8 mouse cellular contexts compared by ENCODE assay signal in genomic region chr16:38475681-38476311, GRCm38 (mm10). TPM values are rescaled to one million over a fixed set of nuclear protein-coding genes. Genes with fewer than 3 reads are reported as not detected.
A peak's percentile ranks its signal among the peaks of the same experiment; 100 is the strongest.
DNase-seq lines count a peak whose midpoint lies in the region; ATAC-seq and TF ChIP-seq lines count a peak whose summit lies in the region.

No protein-coding gene starts in this region.

- no peak overlapping the region for H3K9ac ChIP-seq in lung, embryonic 14.5 days
- no peak overlapping the region for H3K9ac ChIP-seq in embryonic facial prominence, embryonic 11.5 days (replicated peaks; ENCODE audit: low read length)
- no peak overlapping the region; the same call in 1 of the 2 replicates for H3K9ac ChIP-seq in intestine, embryonic 16.5 days (ENCODE audit: low read depth, low read length)
- H3K9ac ChIP-seq in neural tube, embryonic 14.5 days (replicated peaks; ENCODE audit: low read depth, low read length): no peak overlapping the region

- H3K36me3 ChIP-seq in lung, embryonic 14.5 days (ENCODE audit: insufficient read depth): no peaks in the 10 kb centered on the region
- H3K36me3 ChIP-seq in embryonic facial prominence, embryonic 11.5 days (replicated peaks; ENCODE audit: control insufficient read depth, insufficient read depth, low read depth, low read length): no peaks in the 10 kb centered on the region
- H3K36me3 ChIP-seq in intestine, embryonic 16.5 days (ENCODE audit: control insufficient read depth, insufficient read depth, low read length): no peaks in the 10 kb centered on the region
- H3K36me3 ChIP-seq in neural tube, embryonic 14.5 days (ENCODE audit: control insufficient read depth, insufficient read depth, low read length): no peaks in the 10 kb centered on the region

- ATAC-seq in lung, embryonic 14.5 days (ENCODE audit: insufficient read depth): peak; percentile 43; the same call in 1 of the 2 replicates
- no peak for ATAC-seq in embryonic facial prominence, embryonic 11.5 days (replicated peaks; ENCODE audit: insufficient number of reproducible peaks, low FRiP score, low TSS enrichment, low read depth)
- ATAC-seq in intestine, embryonic 16.5 days: no peak
- ATAC-seq in neural tube, embryonic 14.5 days (ENCODE audit: low read depth): no peak

- H3K4me1 ChIP-seq in lung, embryonic 14.5 days (ENCODE audit: insufficient read depth): no peaks in the 10 kb centered on the region; the same call in 1 of the 2 replicates
- H3K4me1 ChIP-seq in embryonic facial prominence, embryonic 11.5 days (ENCODE audit: control insufficient read depth, insufficient read depth, low read length): no peaks in the 10 kb centered on the region
- 0 out of 2 replicates have a peak, but pooled peaks cover 2% of the 10 kb centered on the region for H3K4me1 ChIP-seq in intestine, embryonic 16.5 days (ENCODE audit: control insufficient read depth, insufficient read depth, low read length)
- H3K4me1 ChIP-seq in neural tube, embryonic 14.5 days (ENCODE audit: control insufficient read depth, insufficient read depth, low read length): no peaks in the 10 kb centered on the region

- peak overlapping the region; percentile 28; the same call in 1 of the 2 replicates for H3K4me3 ChIP-seq in lung, embryonic 14.5 days (ENCODE audit: low read depth, low read length)
- H3K4me3 ChIP-seq in embryonic facial prominence, embryonic 11.5 days (ENCODE audit: low read depth, low read length): no peak overlapping the region
- H3K4me3 ChIP-seq in intestine, embryonic 16.5 days (ENCODE audit: low read length): peak overlapping the region; percentile 49; the same call in 1 of the 2 replicates
- H3K4me3 ChIP-seq in neural tube, embryonic 14.5 days (ENCODE audit: low read depth, low read length): no peak overlapping the region

- intact Hi-C loops in left cerebral cortex, postnatal 4 days (cut with DNase I): no loop called here

- H3K27ac ChIP-seq in lung, embryonic 14.5 days (ENCODE audit: low read depth): 0 out of 2 replicates have a peak overlapping the region, but pooled peaks have one; percentile 1
- H3K27ac ChIP-seq in embryonic facial prominence, embryonic 11.5 days (replicated peaks; ENCODE audit: low read depth, low read length): no peak overlapping the region
- H3K27ac ChIP-seq in intestine, embryonic 16.5 days (ENCODE audit: low read length): no peak overlapping the region
- no peak overlapping the region for H3K27ac ChIP-seq in neural tube, embryonic 14.5 days (ENCODE audit: low read depth, low read length)

- peak; percentile 13 for DNase-seq in lung, embryonic 14.5 days
- DNase-seq in lung, postnatal 4 days: no peak
- peak; percentile 18 for DNase-seq in embryonic facial prominence, embryonic 11.5 days (ENCODE audit: low spot score)
- DNase-seq in right cerebral cortex, postnatal 4 days: no peak
- no peak for DNase-seq in left cerebral cortex, postnatal 4 days
- DNase-seq in cerebellum, adult 9-10 months: no peak

- no peaks in the 10 kb centered on the region for H3K9me3 ChIP-seq in lung, embryonic 14.5 days (ENCODE audit: low read depth, low read length)
- H3K9me3 ChIP-seq in embryonic facial prominence, embryonic 11.5 days (replicated peaks; ENCODE audit: control insufficient read depth, low read length): no peaks in the 10 kb centered on the region
- H3K9me3 ChIP-seq in intestine, embryonic 16.5 days (ENCODE audit: control insufficient read depth, low read length): no peaks in the 10 kb centered on the region
- H3K9me3 ChIP-seq in neural tube, embryonic 14.5 days (ENCODE audit: control insufficient read depth, low read length): no peaks in the 10 kb centered on the region

- peak overlapping the region; percentile 63 for H3K4me2 ChIP-seq in lung, embryonic 14.5 days
- peak overlapping the region; percentile 57 for H3K4me2 ChIP-seq in embryonic facial prominence, embryonic 11.5 days (ENCODE audit: low read depth, low read length)
- peak overlapping the region; percentile 83; the same call in 1 of the 2 replicates for H3K4me2 ChIP-seq in intestine, embryonic 16.5 days (ENCODE audit: low read depth, low read length)
- peak overlapping the region; percentile 49; the same call in 1 of the 2 replicates for H3K4me2 ChIP-seq in neural tube, embryonic 14.5 days (ENCODE audit: low read depth, low read length)

- 36% methylated on average over 4 of the region's 4 CpGs for WGBS in lung, embryonic 14.5 days
- WGBS in embryonic facial prominence, embryonic 11.5 days: 57% methylated on average over 4 of the region's 4 CpGs
- WGBS in intestine, embryonic 16.5 days: 56% methylated on average over 4 of the region's 4 CpGs
- WGBS in neural tube, embryonic 14.5 days: 61% methylated on average over 4 of the region's 4 CpGs

- TF ChIP-seq CTCF in lung, embryonic 14.5 days (IDR thresholded peaks at IDR 0.05; ENCODE audit: low read depth): no peak

- no peaks in the 10 kb centered on the region for H3K27me3 ChIP-seq in lung, embryonic 14.5 days (ENCODE audit: insufficient read depth, low read length)
- no peaks in the 10 kb centered on the region for H3K27me3 ChIP-seq in embryonic facial prominence, embryonic 11.5 days (ENCODE audit: control insufficient read depth, insufficient read depth, low read length)
- no peaks in the 10 kb centered on the region for H3K27me3 ChIP-seq in intestine, embryonic 16.5 days (replicated peaks; ENCODE audit: control insufficient read depth, insufficient read depth, low read length)
- no peaks in the 10 kb centered on the region for H3K27me3 ChIP-seq in neural tube, embryonic 14.5 days (ENCODE audit: control insufficient read depth, insufficient read depth, low read length)

RNA-seq across cellular contexts. Expression of gene Cd80, which starts 20.4 kb away (rescaled TPM):
- 0.30 and 0.39 TPM in 2 replicates for polyA plus RNA-seq in lung, embryonic 14.5 days (2014; fragmentation: Nextera tagmentation; extraction: Ambion mirVana)
- 0.21 and 0.52 TPM in 2 replicates for polyA plus RNA-seq in embryonic facial prominence, embryonic 11.5 days (2014; fragmentation: Nextera tagmentation; extraction: Ambion mirVana)
- 0.18 and 0.27 TPM in 2 replicates for polyA plus RNA-seq in intestine, embryonic 16.5 days (2015; fragmentation: Nextera tagmentation; extraction: Ambion mirVana)
- polyA plus RNA-seq in neural tube, embryonic 14.5 days (2014; fragmentation: Nextera tagmentation; extraction: Ambion mirVana): 0.67 and 0.74 TPM in 2 replicates
- under 1 TPM; 0.36 to 0.50 TPM for total RNA-seq in left cerebral cortex, postnatal 4 days (2021)

RNA-seq across cellular contexts. Expression of gene Adprh, which starts 23.3 kb away (rescaled TPM):
- 82.9 and 91.4 TPM in 2 replicates for polyA plus RNA-seq in lung, embryonic 14.5 days (2014; fragmentation: Nextera tagmentation; extraction: Ambion mirVana)
- polyA plus RNA-seq in embryonic facial prominence, embryonic 11.5 days (2014; fragmentation: Nextera tagmentation; extraction: Ambion mirVana): 124 and 139 TPM in 2 replicates
- 85.1 and 88.9 TPM in 2 replicates for polyA plus RNA-seq in intestine, embryonic 16.5 days (2015; fragmentation: Nextera tagmentation; extraction: Ambion mirVana)
- polyA plus RNA-seq in neural tube, embryonic 14.5 days (2014; fragmentation: Nextera tagmentation; extraction: Ambion mirVana): 130 and 141 TPM in 2 replicates
- 10 to 100 TPM; 61.2 to 62.2 TPM for total RNA-seq in left cerebral cortex, postnatal 4 days (2021)

RNA-seq across cellular contexts. Expression of gene Pla1a, which starts 42.9 kb away (rescaled TPM):
- 0.14 TPM in 1 of 2 replicates, not detected in the other for polyA plus RNA-seq in lung, embryonic 14.5 days (2014; fragmentation: Nextera tagmentation; extraction: Ambion mirVana)
- not detected in 2 replicates for polyA plus RNA-seq in embryonic facial prominence, embryonic 11.5 days (2014; fragmentation: Nextera tagmentation; extraction: Ambion mirVana)
- polyA plus RNA-seq in intestine, embryonic 16.5 days (2015; fragmentation: Nextera tagmentation; extraction: Ambion mirVana): 1.3 and 1.9 TPM in 2 replicates
- 0.47 and 0.70 TPM in 2 replicates for polyA plus RNA-seq in neural tube, embryonic 14.5 days (2014; fragmentation: Nextera tagmentation; extraction: Ambion mirVana)
- under 1 TPM; 0.36 to 0.38 TPM for total RNA-seq in left cerebral cortex, postnatal 4 days (2021)

RNA-seq across cellular contexts. Expression of gene Timmdc1, which starts 46.7 kb away (rescaled TPM):
- polyA plus RNA-seq in lung, embryonic 14.5 days (2014; fragmentation: Nextera tagmentation; extraction: Ambion mirVana): 23.1 and 25.1 TPM in 2 replicates
- 21.5 and 23.6 TPM in 2 replicates for polyA plus RNA-seq in embryonic facial prominence, embryonic 11.5 days (2014; fragmentation: Nextera tagmentation; extraction: Ambion mirVana)
- polyA plus RNA-seq in intestine, embryonic 16.5 days (2015; fragmentation: Nextera tagmentation; extraction: Ambion mirVana): 22.6 and 23.6 TPM in 2 replicates
- polyA plus RNA-seq in neural tube, embryonic 14.5 days (2014; fragmentation: Nextera tagmentation; extraction: Ambion mirVana): 31.9 and 33.2 TPM in 2 replicates
- total RNA-seq in left cerebral cortex, postnatal 4 days (2021): 10 to 100 TPM; 28.8 to 29.5 TPM

Comparison
In these comparisons a context has a peak if more than half of its experiments do, and no peak if none do; other contexts are left out.
1. DNase-seq: peak in lung, embryonic 14.5 days (single experiment) and embryonic facial prominence, embryonic 11.5 days (single experiment); none in lung, postnatal 4 days (0 of 2), right cerebral cortex, postnatal 4 days (single experiment), left cerebral cortex, postnatal 4 days (single experiment) and cerebellum, adult 9-10 months (single experiment).
2. H3K4me3 ChIP-seq: peak in lung, embryonic 14.5 days (single experiment) and intestine, embryonic 16.5 days (single experiment); none in embryonic facial prominence, embryonic 11.5 days (single experiment) and neural tube, embryonic 14.5 days (single experiment).
3. Peak in every context shown above with its lines, with median percentiles within 50 percentile points of each other: H3K4me2 ChIP-seq.